Mouse (Mus musculus): ENCODE measurements around the gene Kank1. TPM values are rescaled to one million over a fixed set of nuclear protein-coding genes. Genes with fewer than 3 reads are reported as not detected.
A peak's percentile ranks its signal among the peaks of the same experiment; 100 is the strongest.

Gene Kank1
- polyA plus RNA-seq, 1 experiment from 2014 or later, result 3.5 TPM

DNA sequence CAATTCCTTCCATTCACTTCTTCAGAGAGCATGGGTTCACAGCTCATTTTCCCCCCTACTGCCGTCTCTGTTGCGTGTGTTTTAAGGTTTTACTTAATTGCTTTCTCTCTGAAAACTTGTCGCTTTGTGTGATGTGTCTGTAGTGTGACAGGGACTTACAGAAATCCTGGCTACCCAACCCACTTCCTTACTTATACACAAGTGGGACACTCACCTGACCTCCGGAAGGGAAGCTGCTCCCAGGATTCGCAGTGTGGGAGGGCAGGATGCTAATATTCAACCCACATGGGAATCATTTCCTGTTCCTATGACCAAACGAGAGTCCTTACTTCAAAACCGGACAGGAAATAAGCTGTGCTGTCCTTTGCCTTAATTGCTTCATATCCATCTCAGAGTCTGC, 195.1 kb downstream of the Kank1 start:
- H3K36me3 ChIP-seq, result peaks cover 9% of the 10 kb centered on the region; the same call in 1 of the 2 replicates
- DNase-seq (no peak), ATAC-seq (ENCODE audit: low read depth) (no peak)
- peaks cover 7% of the 10 kb centered on the region; the same call in 1 of the 2 replicates for H3K4me1 ChIP-seq (replicated peaks)
- WGBS (ENCODE audit: insufficient replicate concordance), result 53% methylated on average over 7 of the region's 7 CpGs
- H3K9me3 ChIP-seq (replicated peaks), result no peaks in the 10 kb centered on the region
- H3K9ac ChIP-seq, result no peak overlapping the region
- H3K27ac ChIP-seq, result no peak overlapping the region
- H3K4me2 ChIP-seq, result no peak overlapping the region
- H3K4me3 ChIP-seq (replicated peaks), result no peak overlapping the region
- H3K27me3 ChIP-seq, result no peaks in the 10 kb centered on the region

- WGBS (ENCODE audit: insufficient replicate concordance), result 63% methylated on average over 7 of the region's 7 CpGs
- ATAC-seq (ENCODE audit: low read depth), result no peak
- H3K9me3 ChIP-seq (replicated peaks), result no peaks in the 10 kb centered on the region
- peaks cover 9% of the 10 kb centered on the region; the same call in 1 of the 2 replicates for H3K36me3 ChIP-seq
- no peak overlapping the region for H3K4me3 ChIP-seq (replicated peaks)
- H3K4me1 ChIP-seq (replicated peaks), result peaks cover 7% of the 10 kb centered on the region; the same call in 1 of the 2 replicates
- DNase-seq, result no peak
- no peaks in the 10 kb centered on the region for H3K27me3 ChIP-seq
- H3K27ac ChIP-seq, result no peak overlapping the region
- no peak overlapping the region for H3K4me2 ChIP-seq
- no peak overlapping the region for H3K9ac ChIP-seq
These were observed 196.5 kb downstream of the Kank1 start for GRCm38 (mm10) chr19:25433169-25433690.

- Histone ChIP-seq H3K4me1 (replicated peaks) (peaks cover 7% of the 10 kb centered on the region; the same call in 1 of the 2 replicates), H3K4me3 (replicated peaks) (no peak overlapping the region), H3K9me3 (replicated peaks) (no peaks in the 10 kb centered on the region), H3K27me3 (no peaks in the 10 kb centered on the region), H3K9ac (no peak overlapping the region), H3K36me3 (peaks cover 9% of the 10 kb centered on the region; the same call in 1 of the 2 replicates), H3K4me2 (no peak overlapping the region), H3K27ac (no peak overlapping the region)
- no peak for ATAC-seq (ENCODE audit: low read depth)
- 68% methylated on average over 7 of the region's 7 CpGs for WGBS (ENCODE audit: insufficient replicate concordance)
- no peak for DNase-seq
These were observed 197.6 kb downstream of the Kank1 start for GRCm38 (mm10) chr19:25434345-25434744.

GRCm38 (mm10) chr19:25434795-25435194, 198.0 kb downstream of the Kank1 start:
- H3K27me3 ChIP-seq, result no peaks in the 10 kb centered on the region
- peaks cover 7% of the 10 kb centered on the region; the same call in 1 of the 2 replicates for H3K4me1 ChIP-seq (replicated peaks)
- H3K9ac ChIP-seq, result no peak overlapping the region
- WGBS (ENCODE audit: insufficient replicate concordance), result 48% methylated on average over 6 of the region's 6 CpGs
- H3K4me3 ChIP-seq (replicated peaks), result no peak overlapping the region
- H3K9me3 ChIP-seq (replicated peaks), result no peaks in the 10 kb centered on the region
- H3K27ac ChIP-seq, result no peak overlapping the region
- H3K4me2 ChIP-seq, result no peak overlapping the region
- no peak for ATAC-seq (ENCODE audit: low read depth)
- DNase-seq, result no peak
- peaks cover 9% of the 10 kb centered on the region; the same call in 1 of the 2 replicates for H3K36me3 ChIP-seq

DNA sequence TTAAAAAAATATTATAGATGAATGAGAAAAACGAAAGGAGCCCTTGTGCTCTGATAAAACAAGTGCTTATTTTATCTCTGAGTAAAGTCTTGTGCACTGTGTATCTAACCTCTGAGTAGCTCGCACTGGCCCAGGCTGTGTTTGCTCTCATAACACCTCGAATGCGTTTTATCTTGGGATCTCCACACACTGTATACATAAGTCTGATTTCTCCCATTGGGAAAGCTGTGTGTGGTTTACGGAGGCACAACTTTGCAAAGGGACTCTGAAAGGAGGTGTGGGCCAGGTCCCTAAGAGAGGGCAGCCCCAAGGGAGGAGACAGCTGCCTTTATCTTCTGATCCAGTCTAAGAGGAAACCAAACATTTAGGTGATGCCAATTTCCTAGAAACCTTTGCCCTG, 198.6 kb downstream of the Kank1 start:
- no peak overlapping the region for H3K4me3 ChIP-seq (replicated peaks)
- no peak overlapping the region for H3K4me2 ChIP-seq
- no peaks in the 10 kb centered on the region for H3K9me3 ChIP-seq (replicated peaks)
- H3K9ac ChIP-seq, result no peak overlapping the region
- H3K27me3 ChIP-seq, result no peaks in the 10 kb centered on the region
- 48% methylated on average over 5 of the region's 5 CpGs for WGBS (ENCODE audit: insufficient replicate concordance)
- DNase-seq (no peak), ATAC-seq (ENCODE audit: low read depth) (no peak)
- peaks cover 6% of the 10 kb centered on the region; the same call in 1 of the 2 replicates for H3K36me3 ChIP-seq
- H3K4me1 ChIP-seq (replicated peaks), result peaks cover 7% of the 10 kb centered on the region; the same call in 1 of the 2 replicates
- H3K27ac ChIP-seq, result no peak overlapping the region

- ATAC-seq (ENCODE audit: low read depth) (no peak), DNase-seq (no peak)
- Histone ChIP-seq H3K9ac (no peak overlapping the region), H3K27ac (no peak overlapping the region), H3K9me3 (replicated peaks) (no peaks in the 10 kb centered on the region), H3K36me3 (peaks cover 6% of the 10 kb centered on the region; the same call in 1 of the 2 replicates), H3K4me3 (replicated peaks) (no peak overlapping the region), H3K4me1 (replicated peaks) (peaks cover 7% of the 10 kb centered on the region; the same call in 1 of the 2 replicates), H3K4me2 (no peak overlapping the region), H3K27me3 (no peaks in the 10 kb centered on the region)
- 49% methylated on average over 4 of the region's 4 CpGs for WGBS (ENCODE audit: insufficient replicate concordance)
These were observed 199.4 kb downstream of the Kank1 start for GRCm38 (mm10) chr19:25436175-25436574.

GRCm38 (mm10) chr19:25436789-25437650, 200.2 kb downstream of the Kank1 start:
- ATAC-seq (ENCODE audit: low read depth) (no peak), DNase-seq (no peak)
- Histone ChIP-seq H3K4me3 (replicated peaks) (no peak overlapping the region), H3K27ac (no peak overlapping the region), H3K4me1 (replicated peaks) (peaks cover 7% of the 10 kb centered on the region; the same call in 1 of the 2 replicates), H3K9me3 (replicated peaks) (no peaks in the 10 kb centered on the region), H3K27me3 (no peaks in the 10 kb centered on the region), H3K36me3 (peaks cover 6% of the 10 kb centered on the region; the same call in 1 of the 2 replicates), H3K4me2 (no peak overlapping the region), H3K9ac (no peak overlapping the region)
- WGBS (ENCODE audit: insufficient replicate concordance), result 55% methylated on average over 20 of the region's 20 CpGs

GRCm38 (mm10) chr19:25438246-25438645, 201.5 kb downstream of the Kank1 start:
- Histone ChIP-seq H3K4me3 (replicated peaks) (no peak overlapping the region), H3K36me3 (0 out of 2 replicates have a peak, but pooled peaks cover 2% of the 10 kb centered on the region), H3K4me2 (no peak overlapping the region), H3K9ac (no peak overlapping the region), H3K27me3 (no peaks in the 10 kb centered on the region), H3K9me3 (replicated peaks) (no peaks in the 10 kb centered on the region), H3K4me1 (replicated peaks) (peaks cover 7% of the 10 kb centered on the region; the same call in 1 of the 2 replicates), H3K27ac (no peak overlapping the region)
- DNase-seq (no peak), ATAC-seq (ENCODE audit: low read depth) (no peak)
- WGBS (ENCODE audit: insufficient replicate concordance), result 63% methylated on average over 6 of the region's 6 CpGs

DNA sequence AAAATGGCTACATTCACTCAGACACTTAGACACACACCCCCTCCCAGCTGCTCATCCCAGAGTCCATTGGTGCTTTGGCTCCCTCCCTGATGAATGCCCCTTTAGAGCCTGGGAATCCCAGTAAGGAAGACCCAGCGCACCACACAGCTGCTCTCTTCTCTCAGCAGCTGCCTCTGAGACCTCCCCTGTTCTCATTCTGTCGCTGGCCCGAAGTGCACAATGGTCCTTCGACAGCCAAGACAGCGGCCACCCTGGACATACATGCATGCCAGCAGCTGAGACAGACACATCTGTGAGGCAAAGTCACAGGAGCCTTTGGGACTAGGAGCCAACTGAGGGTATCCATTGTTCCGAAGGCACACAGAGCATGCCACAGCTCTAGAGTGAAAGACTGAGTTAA, 203.0 kb downstream of the Kank1 start:
- no peaks in the 10 kb centered on the region for H3K9me3 ChIP-seq (replicated peaks)
- H3K27me3 ChIP-seq, result no peaks in the 10 kb centered on the region
- no peaks in the 10 kb centered on the region for H3K36me3 ChIP-seq
- DNase-seq, result no peak
- H3K27ac ChIP-seq, result no peak overlapping the region
- ATAC-seq (ENCODE audit: low read depth), result no peak
- peaks cover 5% of the 10 kb centered on the region; the same call in 1 of the 2 replicates for H3K4me1 ChIP-seq (replicated peaks)
- no peak overlapping the region for H3K4me2 ChIP-seq
- 79% methylated on average over 6 of the region's 6 CpGs for WGBS (ENCODE audit: insufficient replicate concordance)
- H3K4me3 ChIP-seq (replicated peaks), result no peak overlapping the region
- H3K9ac ChIP-seq, result no peak overlapping the region

- no peaks in the 10 kb centered on the region for H3K27me3 ChIP-seq
- no peak overlapping the region for H3K9ac ChIP-seq
- no peak overlapping the region for H3K27ac ChIP-seq
- H3K4me3 ChIP-seq (replicated peaks), result no peak overlapping the region
- ATAC-seq (ENCODE audit: low read depth) (no peak), DNase-seq (no peak)
- H3K4me1 ChIP-seq (replicated peaks), result no peaks in the 10 kb centered on the region
- 48% methylated on average over 4 of the region's 4 CpGs for WGBS (ENCODE audit: insufficient replicate concordance)
- H3K4me2 ChIP-seq, result no peak overlapping the region
- H3K36me3 ChIP-seq, result no peaks in the 10 kb centered on the region
- no peaks in the 10 kb centered on the region for H3K9me3 ChIP-seq (replicated peaks)
These were observed 204.0 kb downstream of the Kank1 start for GRCm38 (mm10) chr19:25440736-25441135.

DNA sequence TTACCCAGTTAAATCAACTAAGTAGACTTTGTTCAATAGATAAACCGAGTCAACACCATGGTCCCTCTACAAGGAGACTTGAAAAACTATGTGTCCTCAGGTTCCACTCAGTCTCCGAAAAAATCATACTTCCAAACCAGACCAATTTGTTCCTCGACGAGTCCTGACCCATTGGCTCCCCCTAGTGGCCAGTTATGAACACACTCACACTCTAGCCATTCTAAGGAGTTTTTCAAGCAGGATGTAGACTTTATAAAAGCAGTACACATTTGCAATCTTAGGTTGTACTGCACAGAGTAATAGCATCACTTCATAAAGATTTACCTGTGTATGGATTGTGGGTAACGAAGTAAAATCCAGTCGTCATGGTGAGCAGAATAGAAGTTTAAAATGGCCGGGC, 208.3 kb downstream of the Kank1 start:
- no peaks in the 10 kb centered on the region for H3K27me3 ChIP-seq
- no peak overlapping the region for H3K27ac ChIP-seq
- ATAC-seq (ENCODE audit: low read depth) (no peak), DNase-seq (peak; percentile 26)
- no peaks in the 10 kb centered on the region for H3K4me1 ChIP-seq (replicated peaks)
- no peak overlapping the region for H3K4me2 ChIP-seq
- no peaks in the 10 kb centered on the region for H3K36me3 ChIP-seq
- no peaks in the 10 kb centered on the region for H3K9me3 ChIP-seq (replicated peaks)
- H3K9ac ChIP-seq, result no peak overlapping the region
- H3K4me3 ChIP-seq (replicated peaks), result no peak overlapping the region
- WGBS (ENCODE audit: insufficient replicate concordance), result 18% methylated on average over 7 of the region's 7 CpGs

Data from liver, embryonic 13.5 days (tissue).